Mouse (Mus musculus) heart, adult 2 months (tissue): ENCODE results near the gene Hbq1a.

Source experiments
- CTCF ChIP-seq: fragments of 200-600 bp; IDR thresholded peaks from 2 replicates; pipeline ENCODE4 v1.8.1; 2022; ENCODE audit warnings: antibody characterized with exemption, mild to moderate bottlenecking, moderate library complexity
- EP300 ChIP-seq: fragments of 200-500 bp; IDR thresholded peaks from 2 replicates; pipeline ENCODE4 v1.6.1; 2011; ENCODE audit warnings: low read depth, low read length, control low read depth; ENCODE audit not compliant: insufficient read depth
- POLR2A ChIP-seq: fragments of 200-500 bp; IDR thresholded peaks from 2 replicates; pipeline ENCODE4 v1.6.1; 2011; ENCODE audit warnings: mild to moderate bottlenecking, low read depth, low read length, control low read depth; ENCODE audit not compliant: insufficient read depth

DNA sequence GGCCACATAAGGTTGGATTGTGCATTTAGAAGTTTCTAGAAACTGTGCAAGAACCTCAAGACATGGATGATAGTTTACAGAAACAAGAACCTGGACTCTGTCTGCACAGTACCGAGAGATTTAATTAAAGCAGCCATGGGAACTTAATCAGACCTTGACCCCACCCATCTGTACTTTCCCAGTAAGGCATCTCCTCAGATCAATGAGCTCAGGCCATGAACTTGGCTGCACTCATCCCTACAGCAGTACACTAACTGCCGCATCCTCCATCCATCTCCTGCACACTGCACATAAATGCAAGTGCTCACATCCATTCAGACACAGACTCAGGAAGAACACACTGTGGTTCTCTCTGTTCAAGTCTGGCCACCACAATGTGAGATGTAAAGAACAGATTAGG lies 19.2 kb upstream of the Hbq1a start:
- TF ChIP-seq CTCF: no peak
- TF ChIP-seq EP300: no peak
- TF ChIP-seq POLR2A: no peak
